Mouse (Mus musculus) heart, postnatal 0 days (tissue): Measurements from ENCODE around the gene Med17.

Experiments used
- CTCF ChIP-seq: IDR thresholded peaks from 2 replicates; pipeline ENCODE4 v1.5.1; 2016; ENCODE audit warnings: antibody characterized with exemption, control low read depth, low read depth
- EP300 ChIP-seq: IDR thresholded peaks from 2 replicates; pipeline ENCODE4 v1.6.1; 2016; ENCODE audit warnings: antibody characterized with exemption, low read depth

DNA sequence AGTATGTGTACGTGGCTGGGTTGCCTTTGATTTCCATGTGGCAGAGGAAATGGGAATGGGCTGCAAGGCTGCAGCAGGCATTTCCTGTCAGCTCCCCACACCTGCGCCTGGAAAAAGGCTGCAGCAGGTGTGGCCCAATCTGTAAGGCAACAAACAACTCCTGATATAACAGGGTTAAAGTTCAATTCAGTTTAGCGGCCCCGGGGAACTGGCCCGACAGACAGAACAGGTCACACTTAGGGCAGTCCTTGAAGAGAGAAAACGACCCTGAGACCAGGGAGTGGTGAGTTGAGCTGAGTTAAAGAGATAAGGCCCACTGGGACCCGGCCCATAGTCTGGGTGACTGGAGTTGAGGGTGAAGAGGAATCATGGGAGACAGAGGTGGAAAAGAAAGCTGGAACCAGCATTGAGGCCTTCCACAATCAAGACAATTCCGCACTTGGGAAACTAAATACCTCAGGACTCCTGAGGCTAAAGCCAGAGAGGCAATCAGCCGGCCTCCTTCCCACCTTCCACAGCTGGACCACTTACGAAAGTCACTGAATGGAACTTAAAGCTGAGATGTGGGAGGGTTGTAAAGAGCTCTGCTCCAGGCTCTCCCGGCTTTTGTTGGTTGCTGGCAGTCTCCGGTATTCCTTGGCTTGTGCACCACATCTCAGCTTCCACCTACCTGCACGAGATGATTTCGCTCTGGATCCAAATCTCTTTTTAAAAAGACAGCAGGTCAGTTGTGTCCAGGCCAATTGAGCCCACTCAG lies 34.2 kb downstream of the Med17 start:
- TF ChIP-seq CTCF (no peak), EP300 (no peak)
